Mouse (Mus musculus) hindbrain, postnatal 0 days (tissue): ENCODE data around the gene Txndc17. TPM values are rescaled to one million over a fixed set of nuclear protein-coding genes. Genes with fewer than 3 reads are reported as not detected.
"Not testable (repeated sequence)": the region's sequence is repeated elsewhere in the genome, so short reads cannot be mapped to it uniquely, and the experiment has no call there.

ENCODE experiments used
- ATAC-seq: fragments of 200-750 bp; cut with Nextera tagmentation; 2 replicates; pipeline ENCODE4 v1.8.0; 2017; ENCODE audit warnings: mild to moderate bottlenecking, moderate TSS enrichment, moderate library complexity
- DNase-seq: peaks from one replicate; pipeline ENCODE4 v3.0.0-alpha.2; 2015; ENCODE audit warnings: low spot score
- H3K27ac ChIP-seq: fragments of 300-500 bp; sonication (generic); 2 replicates; pipeline ENCODE4 v1.5.1; 2014; ENCODE audit warnings: mild to moderate bottlenecking
- H3K27me3 ChIP-seq: fragments of 300-500 bp; sonication (generic); 2 replicates; pipeline ENCODE4 v1.6.1; 2014; ENCODE audit warnings: low read length, mixed read lengths; ENCODE audit not compliant: insufficient read depth
- H3K36me3 ChIP-seq: fragments of 300-500 bp; sonication (generic); 2 replicates; pipeline ENCODE4 v1.6.1; 2014; ENCODE audit warnings: low read length, mixed read lengths; ENCODE audit not compliant: insufficient read depth
- H3K4me1 ChIP-seq: fragments of 300-500 bp; sonication (generic); 2 replicates; pipeline ENCODE4 v1.6.1; 2014; ENCODE audit warnings: antibody characterized with exemption, low read length, mixed read lengths; ENCODE audit not compliant: insufficient read depth
- H3K4me2 ChIP-seq: fragments of 300-500 bp; sonication (generic); 2 replicates; pipeline ENCODE4 v1.6.1; 2014; ENCODE audit warnings: low read depth, mild to moderate bottlenecking, low read length, moderate library complexity, mixed read lengths
- H3K4me3 ChIP-seq: fragments of 300-500 bp; sonication (generic); 2 replicates; pipeline ENCODE4 v1.5.1; 2014; ENCODE audit warnings: low read length
- H3K9ac ChIP-seq: fragments of 300-500 bp; sonication (generic); replicated peaks from 2 replicates; pipeline ENCODE4 v1.6.1; 2014; ENCODE audit warnings: mild to moderate bottlenecking, low read length, moderate library complexity, mixed read lengths
- H3K9me3 ChIP-seq: fragments of 300-500 bp; sonication (generic); 2 replicates; pipeline ENCODE4 v1.6.1; 2016; ENCODE audit warnings: low read length, mixed read lengths
- CTCF ChIP-seq: IDR thresholded peaks from 2 replicates; pipeline ENCODE4 v1.5.1; 2016; ENCODE audit warnings: antibody characterized with exemption, control low read depth, low read depth
- WGBS: fragments of 180-500 bp; shearing (Covaris S2); extraction: QIAGEN DNeasy Blood & Tissue Kit; methylation state at CpG from one replicate; pipeline ENCODE4 v1.1.7; 2014; 5-methylcytosine and 5-hydroxymethylcytosine counted together
- polyA plus RNA-seq: library from polyadenylated mRNA; unstranded; fragments of >200 nt; fragmentation: Nextera tagmentation; extraction: Ambion mirVana; gene quantifications from 2 replicates; pipeline ENCODE4 v1.2.1, GENCODE M21; 2015
- total RNA-seq: library from RNA; depleted of rRNA; stranded (reverse); fragments of >200 nt; gene quantifications from 2 replicates; pipeline ENCODE4 v1.2.3, GENCODE M21; 2014; rRNA removed

Txndc17 gene
- total RNA-seq = 46.6 and 51.2 TPM in 2 replicates
- 161 and 162 TPM in 2 replicates for polyA plus RNA-seq

DNA sequence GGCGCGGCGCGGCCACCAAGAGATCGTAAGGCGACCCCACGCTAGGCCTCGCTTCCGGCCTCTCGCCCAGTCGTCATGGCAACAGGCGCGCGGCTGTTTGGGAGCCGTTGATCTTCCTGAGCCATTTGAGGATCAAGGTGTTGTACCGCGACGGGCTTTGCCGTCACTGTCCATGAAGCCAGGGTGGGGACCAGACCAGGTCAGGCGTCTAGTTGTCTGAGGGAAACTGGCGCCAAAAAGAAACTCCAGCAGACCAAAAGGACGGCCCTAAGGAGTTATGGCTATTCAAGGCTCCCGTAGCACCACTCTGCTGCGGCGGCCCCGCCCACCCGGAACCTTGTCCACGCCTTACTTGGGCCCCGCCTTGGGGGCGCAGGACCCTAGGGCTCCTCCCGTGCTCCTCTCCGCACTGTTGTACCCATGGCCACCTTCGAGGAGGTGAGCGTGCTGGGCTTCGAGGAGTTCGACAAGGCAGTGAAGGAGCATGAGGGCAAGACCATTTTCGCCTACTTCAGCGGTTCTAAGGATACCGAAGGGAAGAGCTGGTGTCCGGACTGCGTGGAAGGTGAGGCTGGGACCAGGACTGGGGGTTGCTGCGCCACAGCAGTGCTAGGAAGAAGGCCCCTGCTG is at the start of gene Txndc17, which contains the start of gene 4933427D14Rik:
Gene Txndc17 (plus strand): TSS at position 344 of the 630 bp plus-strand sequence.
Gene 4933427D14Rik (minus strand): TSS at position 256 of the 630 bp plus-strand sequence.
- Histone ChIP-seq H3K9ac (peak within 1 kb of the TSS; percentile 79), H3K4me3 (peak within 1 kb of the TSS; percentile 87), H3K36me3 (peaks cover 18% of the 10 kb centered on the region), H3K4me1 (peaks cover 19% of the 10 kb centered on the region), H3K27ac (peak within 1 kb of the TSS; percentile 84), H3K27me3 (no peaks in the 10 kb centered on the region), H3K4me2 (peak within 1 kb of the TSS; percentile 80), H3K9me3 (no peaks in the 10 kb centered on the region)
- peak; percentile 85 for DNase-seq
- ATAC-seq = peak; percentile 91
- TF ChIP-seq CTCF = no peak
- WGBS = 1% methylated on average over 42 of the region's 42 CpGs

DNA sequence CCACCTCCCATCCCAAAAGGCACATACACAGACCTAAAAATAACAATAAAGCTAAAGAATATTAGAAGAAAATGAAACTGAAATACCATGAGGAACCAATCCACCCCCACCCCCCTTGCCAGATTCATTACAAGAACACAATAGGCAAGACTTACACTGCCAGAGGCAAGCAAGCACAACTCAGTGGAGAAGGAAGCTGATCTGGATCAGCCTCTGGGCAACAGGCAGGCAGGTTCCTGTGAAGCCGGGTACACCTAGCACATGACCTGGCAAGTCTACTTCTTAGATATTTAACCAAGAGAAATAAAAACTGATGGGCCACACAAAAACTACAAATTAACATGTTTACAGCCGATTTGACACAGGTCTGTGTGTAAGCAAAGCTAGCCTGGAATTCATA is 44.1 kb upstream of the Txndc17 start:
- H3K36me3 ChIP-seq = peaks cover 54% of the 10 kb centered on the region
- no peak overlapping the region for H3K4me2 ChIP-seq
- ATAC-seq (no peak), DNase-seq (no peak)
- 98% methylated on average over 2 of the region's 2 CpGs for WGBS
- TF ChIP-seq CTCF = no peak
- no peak overlapping the region for H3K9ac ChIP-seq
- H3K4me1 ChIP-seq = no peaks in the 10 kb centered on the region
- no peak overlapping the region for H3K27ac ChIP-seq
- H3K4me3 ChIP-seq = no peak overlapping the region
- H3K27me3 ChIP-seq = no peaks in the 10 kb centered on the region
- no peaks in the 10 kb centered on the region for H3K9me3 ChIP-seq

DNA sequence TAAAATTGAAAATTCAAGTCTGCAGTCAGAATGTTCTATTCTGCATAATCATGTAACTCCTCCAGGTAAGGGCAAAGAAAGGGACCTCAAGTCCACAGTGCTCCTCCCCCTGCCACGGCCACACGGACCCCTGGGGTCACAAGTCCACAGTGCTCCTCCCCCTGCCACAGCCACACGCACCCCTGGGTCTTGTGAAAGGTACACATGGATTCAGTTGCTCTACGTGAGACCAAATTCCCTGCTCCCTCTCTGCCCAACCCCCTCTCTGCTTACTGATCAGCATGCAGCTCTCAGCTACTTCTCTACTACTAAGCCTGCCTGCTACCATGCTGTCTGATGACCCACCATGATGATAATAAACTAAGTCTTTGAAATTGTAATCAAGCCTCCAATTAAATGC is 37.5 kb upstream of the Txndc17 start:
- no peak for ATAC-seq
- TF ChIP-seq CTCF = no peak
- Histone ChIP-seq H3K4me2 (no peak overlapping the region), H3K9me3 (no peaks in the 10 kb centered on the region), H3K36me3 (peaks cover 40% of the 10 kb centered on the region), H3K27ac (no peak overlapping the region), H3K27me3 (no peaks in the 10 kb centered on the region), H3K4me1 (no peaks in the 10 kb centered on the region), H3K9ac (no peak overlapping the region), H3K4me3 (no peak overlapping the region)
- 89% methylated on average over 4 of the region's 4 CpGs for WGBS
- no peak for DNase-seq

DNA sequence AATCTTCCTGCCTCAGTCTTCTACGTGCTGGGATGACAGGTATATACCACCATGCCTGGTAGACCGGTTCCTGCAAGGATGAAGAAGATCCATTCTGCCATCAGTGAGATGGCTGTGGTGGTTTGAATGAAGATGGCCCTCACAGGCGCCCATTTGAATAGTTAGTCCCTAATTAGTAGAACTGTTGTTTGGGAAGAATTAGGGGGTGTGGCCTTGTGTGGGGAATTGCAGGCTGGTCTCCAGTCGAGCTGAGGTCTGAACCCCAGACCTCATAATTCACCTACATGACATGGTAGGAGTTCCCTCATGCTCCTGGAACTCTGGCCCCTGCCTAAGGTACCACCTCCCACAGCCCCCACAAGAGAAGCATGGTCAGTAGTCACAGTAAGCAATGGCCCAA is 35.4 kb upstream of the Txndc17 start:
- H3K9me3 ChIP-seq, DNase-seq, H3K4me3 ChIP-seq, H3K4me2 ChIP-seq, H3K9ac ChIP-seq, ATAC-seq, H3K4me1 ChIP-seq, H3K27ac ChIP-seq, H3K27me3 ChIP-seq: not testable (repeated sequence)
- peaks cover 33% of the 10 kb centered on the region for H3K36me3 ChIP-seq
- 73% methylated on average over 4 of the region's 4 CpGs for WGBS

DNA sequence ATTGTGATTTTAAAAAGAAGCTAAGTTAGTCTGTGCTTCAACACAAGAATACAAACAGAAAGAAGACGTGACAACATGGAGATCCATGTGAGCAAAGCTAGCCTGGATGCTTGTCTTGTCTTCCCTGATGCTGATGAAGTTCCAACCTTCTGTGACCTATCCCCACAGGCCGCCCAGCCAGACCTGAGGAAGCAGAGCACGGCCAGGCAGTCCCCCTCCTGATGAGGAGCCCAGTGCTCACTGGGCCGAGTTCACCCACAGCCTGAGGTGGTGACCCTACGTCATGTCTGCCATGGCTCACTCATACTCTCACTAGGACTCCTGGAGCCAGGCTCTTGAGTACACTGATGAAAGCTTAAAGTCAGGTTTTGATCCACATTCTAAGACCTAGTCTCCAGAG is 33.8 kb upstream of the Txndc17 start:
- Histone ChIP-seq H3K27me3 (no peaks in the 10 kb centered on the region), H3K4me1 (no peaks in the 10 kb centered on the region), H3K4me2 (no peak overlapping the region), H3K9ac (no peak overlapping the region), H3K27ac (no peak overlapping the region), H3K36me3 (peaks cover 28% of the 10 kb centered on the region), H3K4me3 (no peak overlapping the region), H3K9me3 (no peaks in the 10 kb centered on the region)
- 71% methylated on average over 5 of the region's 5 CpGs for WGBS
- ATAC-seq (no peak), DNase-seq (no peak)
- no peak for TF ChIP-seq CTCF

DNA sequence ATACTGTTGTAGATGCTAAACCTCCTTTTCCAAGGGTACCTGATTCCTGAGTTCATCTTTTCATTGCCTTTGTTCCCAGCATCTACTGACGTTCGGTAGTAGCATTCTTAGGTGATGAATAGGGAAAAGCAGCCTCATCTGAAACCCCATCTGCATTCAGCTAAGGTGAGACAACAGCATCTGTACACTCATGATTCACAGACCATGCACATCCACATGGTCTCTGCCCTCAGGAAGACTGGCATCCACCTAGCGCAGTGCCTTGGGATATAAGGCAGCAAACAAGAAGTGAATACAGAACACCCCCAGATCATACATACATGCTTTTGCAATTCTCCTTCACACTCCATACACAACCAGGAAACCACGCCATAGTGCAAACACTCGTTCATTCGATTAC is 32.6 kb upstream of the Txndc17 start:
- H3K9ac ChIP-seq = no peak overlapping the region
- no peak for DNase-seq
- no peak overlapping the region for H3K4me2 ChIP-seq
- H3K4me3 ChIP-seq = no peak overlapping the region
- no peaks in the 10 kb centered on the region for H3K9me3 ChIP-seq
- H3K36me3 ChIP-seq = peaks cover 30% of the 10 kb centered on the region; the same call in 1 of the 2 replicates
- no peak for ATAC-seq
- H3K4me1 ChIP-seq = no peaks in the 10 kb centered on the region
- no peak for TF ChIP-seq CTCF
- no peaks in the 10 kb centered on the region for H3K27me3 ChIP-seq
- no peak overlapping the region for H3K27ac ChIP-seq
- 95% methylated on average over 6 of the region's 6 CpGs for WGBS

DNA sequence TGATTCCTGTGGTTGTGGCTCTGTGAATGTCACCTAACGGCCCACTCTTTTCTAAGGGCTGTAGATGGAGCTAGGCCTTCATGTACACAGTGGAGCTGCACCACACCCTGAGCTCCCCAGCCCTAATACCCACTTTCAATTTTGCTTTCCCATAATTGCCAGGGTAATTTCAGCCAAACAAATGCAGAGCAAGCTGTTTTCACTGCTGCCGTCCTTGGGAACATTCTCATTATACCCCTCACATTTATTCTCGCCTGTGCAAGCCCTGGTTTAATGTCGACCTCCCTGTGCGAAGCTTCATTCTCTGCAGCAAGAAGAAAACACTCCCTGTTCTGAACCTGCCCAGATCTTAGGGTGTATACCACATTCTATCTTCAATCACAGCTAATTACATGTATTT is 31.4 kb upstream of the Txndc17 start:
- no peaks in the 10 kb centered on the region for H3K4me1 ChIP-seq
- no peak for DNase-seq
- peaks cover 30% of the 10 kb centered on the region; the same call in 1 of the 2 replicates for H3K36me3 ChIP-seq

More for the DNA sequence above, 31.4 kb upstream of the Txndc17 start:
- no peak overlapping the region for H3K4me2 ChIP-seq
- WGBS = 64% methylated on average over 5 of the region's 5 CpGs
- ATAC-seq = no peak
- no peak overlapping the region for H3K9ac ChIP-seq
- H3K9me3 ChIP-seq = no peaks in the 10 kb centered on the region
- no peak overlapping the region for H3K27ac ChIP-seq
- H3K27me3 ChIP-seq = no peaks in the 10 kb centered on the region
- H3K4me3 ChIP-seq = no peak overlapping the region
- TF ChIP-seq CTCF = no peak
